Mouse (Mus musculus) induced T-regulatory cell, adult 2 months (primary cell): ENCODE measurements at regions not wholly inside any gene's neighbourhood (a gene's known extent, or its start where the extent isn't known, plus 50 kb on each side); places are given as distances from the start of the nearest gene placed in this dataset.

ENCODE experiments used
- DNase-seq: peaks from one replicate; pipeline ENCODE4 v3.0.0-alpha.2; 2012; ENCODE audit warnings: low read depth

GRCm38 (mm10) chr16:92917356-92917755 lies 91.4 kb upstream of the Runx1 start:
- no peak for DNase-seq

GRCm38 (mm10) chr16:92915651-92916050 lies 89.7 kb upstream of the Runx1 start:
- DNase-seq, result no peak

DNA sequence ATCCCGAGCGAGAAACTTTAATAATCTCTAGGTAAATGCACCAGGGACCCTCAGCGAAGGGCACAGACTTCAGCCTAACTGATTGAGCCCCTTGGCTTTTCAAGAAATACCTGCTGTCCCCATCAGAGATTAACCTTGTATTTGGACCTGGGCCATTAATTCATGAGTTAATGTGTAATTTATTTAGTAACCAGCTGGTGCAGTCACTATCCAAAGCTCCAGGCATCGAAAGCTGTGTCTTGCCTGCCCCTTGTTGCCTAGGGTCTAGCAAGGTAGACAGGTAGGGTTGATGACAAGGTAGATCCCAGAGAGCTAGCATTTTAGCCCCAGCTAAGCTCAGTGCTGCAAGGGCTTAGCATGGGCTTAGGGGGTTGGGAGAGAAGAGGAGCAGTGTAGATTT lies 80.9 kb upstream of the Runx1 start:
- DNase-seq, result no peak

DNA sequence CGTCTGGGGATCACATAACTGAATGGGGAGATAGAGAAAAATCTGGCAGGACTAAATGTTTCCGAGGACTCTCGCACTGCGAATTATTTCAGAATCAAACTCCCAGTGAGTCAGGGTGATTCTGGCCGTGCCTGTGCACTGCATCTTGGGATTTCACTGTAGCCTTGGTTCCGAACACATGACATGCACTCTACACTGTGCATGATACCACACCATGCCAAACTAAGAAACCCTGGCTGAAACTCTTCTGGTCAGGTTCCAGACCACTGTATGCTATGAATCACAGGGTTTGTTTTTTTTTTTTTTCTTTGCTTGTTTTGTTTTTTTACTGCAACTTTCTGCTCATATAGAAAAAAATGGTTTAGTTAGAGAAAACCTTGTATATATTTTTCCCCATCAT lies 79.7 kb upstream of the Runx1 start:
- no peak for DNase-seq

GRCm38 (mm10) chr16:92903892-92904473 lies 78.0 kb upstream of the Runx1 start:
- peak; percentile 22 for DNase-seq

DNA sequence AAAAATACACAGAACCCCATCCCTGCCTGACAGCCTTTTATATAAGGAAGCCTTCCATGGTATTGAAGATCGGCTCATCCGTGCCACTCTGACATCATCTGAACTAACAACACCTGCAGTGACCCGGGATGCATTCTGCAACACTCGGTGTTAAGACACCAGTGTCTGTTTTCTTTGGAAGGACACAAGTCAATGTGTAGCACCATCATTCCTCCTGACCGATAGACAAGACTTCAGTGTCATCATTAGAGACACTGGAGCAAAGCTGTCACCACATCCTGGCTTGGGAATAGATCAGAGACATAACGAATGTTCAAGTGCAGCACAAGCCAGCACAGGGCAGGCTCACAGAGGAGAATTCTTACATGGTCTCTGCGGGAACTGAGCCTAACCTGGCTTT lies 77.5 kb upstream of the Runx1 start:
- DNase-seq, result no peak

DNA sequence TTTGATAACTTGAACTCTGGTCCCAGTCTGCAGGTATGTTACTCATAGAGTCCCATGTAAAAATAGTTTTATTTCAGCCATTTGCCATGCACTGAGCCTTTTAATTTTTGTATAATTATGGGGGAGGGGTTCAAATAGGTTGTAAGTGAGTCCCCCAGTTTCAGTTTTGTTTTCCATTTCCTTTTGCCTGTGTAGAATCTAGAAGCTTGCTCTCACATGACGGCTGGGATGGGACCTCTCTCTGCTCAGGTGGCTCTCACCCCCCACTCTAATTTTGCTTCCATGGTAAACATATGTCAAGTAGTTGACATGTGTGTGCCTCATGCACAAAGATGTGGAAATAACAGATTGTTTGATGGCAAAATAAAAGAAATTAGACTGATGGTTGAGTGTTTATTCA lies 73.8 kb upstream of the Runx1 start:
- peak; percentile 64 for DNase-seq

DNA sequence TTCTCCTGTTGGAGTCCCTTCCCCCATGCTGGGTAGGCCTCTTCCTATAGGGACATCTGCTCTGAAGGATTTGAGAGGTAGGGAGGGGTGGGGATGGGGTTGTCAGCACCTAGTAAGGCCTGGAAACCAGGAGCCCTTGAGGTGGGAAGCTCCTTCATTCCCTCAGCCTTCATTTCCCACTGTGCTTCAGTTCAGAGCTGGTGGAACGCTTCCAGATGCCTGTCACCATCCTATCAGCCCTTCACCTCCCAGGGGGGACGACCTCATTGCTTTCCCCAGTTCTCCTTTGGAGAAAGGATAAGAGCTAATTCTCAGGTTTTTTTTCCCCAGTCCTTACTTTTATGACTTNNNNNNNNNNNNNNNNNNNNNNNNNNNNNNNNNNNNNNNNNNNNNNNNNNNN lies 65.8 kb upstream of the Runx1 start:
- DNase-seq, result no peak

GRCm38 (mm10) chr16:92890713-92891112 lies 64.8 kb upstream of the Runx1 start:
- DNase-seq, result no peak

GRCm38 (mm10) chr16:92889537-92889936 lies 63.6 kb upstream of the Runx1 start:
- no peak for DNase-seq

DNA sequence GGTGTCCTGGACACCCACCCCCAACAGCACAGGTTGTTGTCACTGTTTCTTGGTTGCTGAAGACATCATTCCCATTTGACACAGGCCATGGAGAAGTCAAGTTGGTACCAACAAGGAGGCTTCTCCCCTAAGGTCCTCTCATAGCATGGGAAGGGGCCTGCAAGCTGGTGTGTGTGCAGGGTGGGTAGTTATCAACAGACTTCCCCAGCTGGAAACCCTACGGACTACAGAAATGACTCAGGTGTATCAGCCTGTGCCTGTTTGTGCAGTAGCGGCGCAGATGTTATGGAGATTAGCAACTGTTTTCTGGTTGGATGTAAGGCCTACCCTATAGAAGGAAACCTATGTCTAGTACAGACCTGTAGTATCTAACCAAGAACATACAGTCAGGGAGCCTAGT lies 60.3 kb upstream of the Runx1 start:
- DNase-seq, result peak; percentile 54

DNA sequence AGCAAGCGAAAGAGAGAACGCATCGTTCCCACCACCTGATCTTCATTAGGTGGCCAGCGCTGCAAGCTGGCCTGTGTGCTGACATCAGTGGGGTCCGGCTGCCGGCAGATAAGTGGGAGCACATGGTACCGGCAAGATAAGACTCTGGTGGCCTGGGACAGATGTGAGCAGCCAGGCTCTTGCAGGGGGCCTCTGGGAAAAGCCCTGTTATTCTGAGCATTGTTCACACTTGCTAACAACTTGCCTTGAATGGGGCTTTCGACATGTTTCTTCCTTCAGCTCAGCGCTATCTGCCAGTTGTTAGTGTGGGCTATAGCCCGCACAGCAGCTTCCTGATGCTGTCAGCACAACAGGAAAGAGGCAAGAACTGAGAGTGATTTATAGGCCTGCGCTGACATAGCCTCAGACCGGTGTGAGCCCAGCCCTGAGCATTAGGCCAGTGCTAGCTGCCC lies 57.9 kb upstream of the Runx1 start:
- peak; percentile 35 for DNase-seq

GRCm38 (mm10) chr16:92880356-92881043 lies 54.6 kb upstream of the Runx1 start:
- no peak for DNase-seq

- no peak for DNase-seq
These were observed 52.1 kb upstream of the Runx1 start for GRCm38 (mm10) chr16:92878081-92878480.
